Mouse (Mus musculus): ENCODE measurements at regions not wholly inside any gene's neighbourhood (a gene's known extent, or its start where the extent isn't known, plus 50 kb on each side); places are given as distances from the start of the nearest gene placed in this dataset.

- TF ChIP-seq GATA1 (IDR thresholded peaks at IDR 0.05; ENCODE audit: borderline replicate concordance, low read length), result no peak
- TF ChIP-seq FLI1 (IDR thresholded peaks at IDR 0.05; ENCODE audit: low read length), result no peak
Measured at GRCm38 (mm10) chr3:52574341-52574740, 306.2 kb downstream of the Foxo1 start.

All from megakaryocyte, embryonic 14.5 days (primary cell).